Mouse (Mus musculus) liver, embryonic 14.5 days (tissue): ENCODE results near the gene Tbc1d22a.

Experiments used
- CTCF ChIP-seq: IDR thresholded peaks from 2 replicates; pipeline ENCODE4 v1.5.1; 2016; ENCODE audit warnings: antibody characterized with exemption, low read depth, control low read depth
- EP300 ChIP-seq: IDR thresholded peaks from 2 replicates; pipeline ENCODE4 v1.6.1; 2016; ENCODE audit warnings: antibody characterized with exemption, low read depth

DNA sequence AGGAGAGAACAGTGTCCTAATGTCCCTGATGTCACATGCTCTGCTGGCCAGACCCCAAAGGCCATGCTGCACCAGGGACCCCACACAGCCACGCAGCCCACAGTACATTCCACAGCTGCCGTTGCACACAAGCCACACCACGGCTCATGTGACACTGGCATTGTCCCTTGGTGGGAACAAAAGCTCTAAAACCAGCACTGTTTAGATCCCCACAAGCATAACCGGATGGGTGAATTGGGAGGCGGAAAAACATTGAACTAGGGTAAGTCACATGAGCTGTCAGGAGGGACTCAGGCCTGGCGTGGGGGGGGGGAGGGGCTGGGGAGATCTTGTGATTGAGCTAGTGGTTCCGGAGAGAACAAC, 45.8 kb upstream of the Tbc1d22a start:
- TF ChIP-seq CTCF (no peak), EP300 (no peak)
